Comparison of ENCODE assay signal across 20 mouse cellular contexts in the genomic region with DNA sequence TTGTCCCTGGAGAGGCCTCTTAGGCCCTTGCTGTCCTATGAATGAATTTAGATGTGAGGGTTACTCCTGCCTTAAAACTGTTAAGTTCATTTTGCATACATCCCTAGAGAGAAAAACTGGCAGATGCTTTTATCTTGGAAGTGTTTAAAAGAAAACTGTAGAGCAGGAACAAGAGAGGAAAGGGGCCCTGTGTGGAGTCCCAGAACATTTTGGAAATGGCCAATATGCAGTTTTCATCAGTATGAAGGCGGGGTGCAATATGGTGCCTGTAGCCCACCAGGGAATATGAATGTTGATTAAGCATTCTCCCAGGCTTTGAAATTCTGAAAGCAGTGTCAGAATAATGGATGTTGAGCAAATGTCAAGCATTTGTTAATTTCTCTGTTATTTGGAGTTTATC. TPM values are rescaled to one million over a fixed set of nuclear protein-coding genes. Genes with fewer than 3 reads are reported as not detected.
DNase-seq lines count a peak whose midpoint lies in the region; ATAC-seq lines count a peak whose summit lies in the region.
"Had no signal": no experiment of that assay in that cellular context is flagged by ENCODE, and none has a peak within 500 bp of the region (broad histone marks: within the 10 kb centered on the region; RNA-seq: fewer than 3 reads in every experiment).

No protein-coding gene starts in this region.

- no peak overlapping the region for H3K4me2 ChIP-seq in hindbrain, embryonic 14.5 days (replicated peaks)
- no peak overlapping the region for H3K4me2 ChIP-seq in midbrain, embryonic 14.5 days (ENCODE audit: low read length)
- no peak overlapping the region for H3K4me2 ChIP-seq in midbrain, embryonic 15.5 days
- no peak overlapping the region for H3K4me2 ChIP-seq in stomach, embryonic 16.5 days (ENCODE audit: low read depth, low read length)
- H3K4me2 ChIP-seq: heart, embryonic 11.5 days; heart, embryonic 15.5 days; hindbrain, embryonic 15.5 days; intestine, embryonic 15.5 days had no signal

- H3K9ac ChIP-seq in hindbrain, embryonic 14.5 days = no peak overlapping the region
- H3K9ac ChIP-seq in midbrain, embryonic 14.5 days (replicated peaks; ENCODE audit: low read length) = no peak overlapping the region
- H3K9ac ChIP-seq in midbrain, embryonic 15.5 days = no peak overlapping the region
- H3K9ac ChIP-seq in stomach, embryonic 16.5 days (ENCODE audit: low read length) = no peak overlapping the region
- H3K9ac ChIP-seq: forebrain, postnatal 0 days; heart, embryonic 15.5 days; hindbrain, embryonic 15.5 days; intestine, embryonic 15.5 days had no signal

- peak overlapping the region; percentile 59 for H3K27ac ChIP-seq in hindbrain, embryonic 10.5 days
- no peak overlapping the region for H3K27ac ChIP-seq in hindbrain, embryonic 14.5 days
- no peak overlapping the region for H3K27ac ChIP-seq in midbrain, embryonic 14.5 days (replicated peaks; ENCODE audit: low read depth, low read length)
- H3K27ac ChIP-seq in midbrain, embryonic 15.5 days = no peak overlapping the region
- H3K27ac ChIP-seq in stomach, embryonic 16.5 days (ENCODE audit: low read length) = 0 out of 2 replicates have a peak overlapping the region, but pooled peaks have one; percentile 4
- H3K27ac ChIP-seq: embryonic facial prominence, embryonic 10.5 days; heart, adult 2 months; heart, embryonic 15.5 days; hindbrain, embryonic 15.5 days; intestine, embryonic 15.5 days had no signal

- no peak; the same call in 1 of the 2 replicates for ATAC-seq in hindbrain, embryonic 14.5 days (ENCODE audit: low FRiP score)
- ATAC-seq in midbrain, embryonic 14.5 days (ENCODE audit: low FRiP score, low TSS enrichment) = no peak
- ATAC-seq in midbrain, embryonic 15.5 days (replicated peaks) = no peak
- ATAC-seq in stomach, embryonic 16.5 days (ENCODE audit: insufficient read depth, low FRiP score) = no peak
- ATAC-seq: forebrain, postnatal 0 days had no signal

- H3K9me3 ChIP-seq in hindbrain, embryonic 10.5 days = no peaks in the 10 kb centered on the region
- no peaks in the 10 kb centered on the region for H3K9me3 ChIP-seq in hindbrain, embryonic 14.5 days (ENCODE audit: control insufficient read depth, low read length)
- no peaks in the 10 kb centered on the region for H3K9me3 ChIP-seq in midbrain, embryonic 14.5 days (ENCODE audit: control insufficient read depth, low read length)
- H3K9me3 ChIP-seq in midbrain, embryonic 15.5 days = no peaks in the 10 kb centered on the region
- no peaks in the 10 kb centered on the region for H3K9me3 ChIP-seq in stomach, embryonic 16.5 days (replicated peaks; ENCODE audit: control insufficient read depth, low read length)
- H3K9me3 ChIP-seq: embryonic facial prominence, embryonic 10.5 days; heart, embryonic 15.5 days; hindbrain, embryonic 15.5 days; intestine, embryonic 15.5 days had no signal

- 62% methylated on average over 1 of the region's 1 CpGs for WGBS in hindbrain, embryonic 10.5 days
- 33% methylated on average over 1 of the region's 1 CpGs for WGBS in hindbrain, embryonic 14.5 days
- 42% methylated on average over 1 of the region's 1 CpGs for WGBS in midbrain, embryonic 14.5 days
- WGBS in midbrain, embryonic 15.5 days = 54% methylated on average over 1 of the region's 1 CpGs
- 86% methylated on average over 1 of the region's 1 CpGs for WGBS in stomach, embryonic 16.5 days

- no peaks in the 10 kb centered on the region for H3K36me3 ChIP-seq in hindbrain, embryonic 10.5 days
- no peaks in the 10 kb centered on the region for H3K36me3 ChIP-seq in hindbrain, embryonic 14.5 days (replicated peaks; ENCODE audit: control insufficient read depth, insufficient read depth)
- no peaks in the 10 kb centered on the region for H3K36me3 ChIP-seq in midbrain, embryonic 14.5 days (ENCODE audit: control insufficient read depth, insufficient read depth, low read length)
- no peaks in the 10 kb centered on the region for H3K36me3 ChIP-seq in midbrain, embryonic 15.5 days (replicated peaks)
- H3K36me3 ChIP-seq in stomach, embryonic 16.5 days (ENCODE audit: control insufficient read depth, insufficient read depth, low read length) = no peaks in the 10 kb centered on the region
- H3K36me3 ChIP-seq: embryonic facial prominence, embryonic 10.5 days; heart, embryonic 15.5 days; hindbrain, embryonic 15.5 days; intestine, embryonic 15.5 days had no signal

- H3K27me3 ChIP-seq in hindbrain, embryonic 10.5 days (ENCODE audit: insufficient read depth, poor library complexity, severe bottlenecking) = no peaks in the 10 kb centered on the region
- H3K27me3 ChIP-seq in hindbrain, embryonic 14.5 days (ENCODE audit: control insufficient read depth, insufficient read depth, low read length) = no peaks in the 10 kb centered on the region
- no peaks in the 10 kb centered on the region for H3K27me3 ChIP-seq in midbrain, embryonic 14.5 days (ENCODE audit: control insufficient read depth, insufficient read depth, low read length)
- no peaks in the 10 kb centered on the region for H3K27me3 ChIP-seq in midbrain, embryonic 15.5 days (replicated peaks)
- H3K27me3 ChIP-seq in stomach, embryonic 16.5 days (ENCODE audit: control insufficient read depth, insufficient read depth, low read length) = no peaks in the 10 kb centered on the region
- H3K27me3 ChIP-seq: CH12.LX; heart, embryonic 15.5 days; hindbrain, embryonic 15.5 days; intestine, embryonic 15.5 days had no signal

- no peak for DNase-seq in hindbrain, embryonic 10.5 days (ENCODE audit: low spot score)
- no peak for DNase-seq in hindbrain, embryonic 14.5 days (ENCODE audit: low spot score)
- peak; percentile 14 for DNase-seq in layer of hippocampus, adult 9-11 months
- no peak for DNase-seq in layer of hippocampus, adult 8-10 months (ENCODE audit: low spot score in 2 of 2)
- peak; percentile 18 for DNase-seq in midbrain, embryonic 14.5 days
- DNase-seq: adrenal gland, adult 2 months; adrenal gland, postnatal 25 days; cerebellum, adult 2 months; cerebellum, postnatal 10 days; forebrain, postnatal 0 days; gastrocnemius, postnatal 14 days; heart, adult 2 months had no signal

- 0 out of 2 replicates have a peak overlapping the region, but pooled peaks have one; percentile 11 for H3K4me3 ChIP-seq in hindbrain, embryonic 10.5 days
- H3K4me3 ChIP-seq in hindbrain, embryonic 14.5 days (replicated peaks; ENCODE audit: low read length) = no peak overlapping the region
- H3K4me3 ChIP-seq in midbrain, embryonic 14.5 days (replicated peaks; ENCODE audit: low read depth, low read length) = no peak overlapping the region
- no peak overlapping the region for H3K4me3 ChIP-seq in midbrain, embryonic 15.5 days
- no peak overlapping the region for H3K4me3 ChIP-seq in stomach, embryonic 16.5 days (replicated peaks; ENCODE audit: low read length)
- H3K4me3 ChIP-seq: embryonic facial prominence, embryonic 10.5 days; heart, adult 2 months; heart, embryonic 15.5 days; hindbrain, embryonic 15.5 days; intestine, embryonic 15.5 days had no signal

- H3K4me1 ChIP-seq in hindbrain, embryonic 10.5 days (replicated peaks) = peaks cover 64% of the 10 kb centered on the region
- H3K4me1 ChIP-seq in hindbrain, embryonic 14.5 days (replicated peaks; ENCODE audit: control insufficient read depth, insufficient read depth, low read length) = peaks cover 14% of the 10 kb centered on the region
- H3K4me1 ChIP-seq in midbrain, embryonic 14.5 days (ENCODE audit: control insufficient read depth, insufficient read depth, low read length) = peaks cover 8% of the 10 kb centered on the region; the same call in 1 of the 2 replicates
- peaks cover 4% of the 10 kb centered on the region for H3K4me1 ChIP-seq in midbrain, embryonic 15.5 days
- H3K4me1 ChIP-seq in stomach, embryonic 16.5 days (ENCODE audit: control insufficient read depth, insufficient read depth, low read length) = no peaks in the 10 kb centered on the region

RNA-seq across cellular contexts. Expression of a gene that starts 19.8 kb away (rescaled TPM):
- 23.7 and 25.1 TPM in 2 replicates for polyA plus RNA-seq in hindbrain, embryonic 10.5 days (2016; fragmentation: Nextera tagmentation; extraction: Ambion mirVana)
- polyA plus RNA-seq in hindbrain, embryonic 14.5 days (2014; fragmentation: Nextera tagmentation; extraction: Ambion mirVana) = 16.6 and 20.8 TPM in 2 replicates
- 1 to 10 TPM; 6.5 to 7.9 (median 7.3) TPM for total RNA-seq in layer of hippocampus, adult 8-10 months (2022)
- polyA plus RNA-seq in midbrain, embryonic 14.5 days (2014; fragmentation: Nextera tagmentation; extraction: Ambion mirVana) = 10.4 and 15.7 TPM in 2 replicates
- polyA plus RNA-seq in midbrain, embryonic 15.5 days (2015; fragmentation: Nextera tagmentation; extraction: Ambion mirVana) = 17.3 and 19.6 TPM in 2 replicates
- 12.3 and 13.3 TPM in 2 replicates for polyA plus RNA-seq in stomach, embryonic 16.5 days (2015; fragmentation: Nextera tagmentation; extraction: Ambion mirVana)

Comparison
In these comparisons a context has a peak if more than half of its experiments do, and no peak if none do; other contexts are left out.
1. DNase-seq: peak in layer of hippocampus, adult 9-11 months (single experiment) and midbrain, embryonic 14.5 days (single experiment); none in hindbrain, embryonic 10.5 days (single experiment), hindbrain, embryonic 14.5 days (single experiment) and layer of hippocampus, adult 8-10 months (0 of 2).
2. H3K27ac ChIP-seq: peak in hindbrain, embryonic 10.5 days (single experiment) and stomach, embryonic 16.5 days (single experiment); none in hindbrain, embryonic 14.5 days (single experiment), midbrain, embryonic 14.5 days (single experiment) and midbrain, embryonic 15.5 days (single experiment).